Mouse (Mus musculus): Measurements from ENCODE around the gene Zcchc24.

Gene Zcchc24

DNA sequence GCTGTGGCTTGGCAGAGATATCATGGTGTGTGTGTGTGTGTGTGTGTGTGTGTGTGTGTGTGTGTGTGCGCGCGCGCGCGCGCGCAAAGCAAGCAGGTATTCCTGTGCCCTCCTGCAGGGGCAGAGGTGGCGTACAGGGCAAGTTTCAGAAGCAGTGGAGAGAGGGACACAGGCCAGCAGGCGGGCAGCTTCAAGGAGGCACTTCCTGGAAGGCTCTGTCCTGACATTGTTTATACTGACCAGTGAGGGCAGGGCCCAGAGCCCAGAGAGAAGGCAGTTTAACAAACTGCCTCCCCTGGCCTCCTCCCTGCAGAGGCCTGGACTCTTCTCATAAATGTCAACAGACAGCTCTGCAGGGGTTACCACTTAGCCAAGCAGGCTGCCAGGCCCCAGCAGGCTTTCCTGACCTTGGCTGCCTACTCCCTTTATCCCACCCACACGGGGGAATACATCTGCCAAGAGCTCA, 43.8 kb downstream of the Zcchc24 start:
- in situ Hi-C loops (cut with MboI, MseI): loop anchor here in 1 of 2 experiments (5.0 kb wide), 1 partner anchor 72 kb away; no protein-coding TSS in a partner anchor

DNA sequence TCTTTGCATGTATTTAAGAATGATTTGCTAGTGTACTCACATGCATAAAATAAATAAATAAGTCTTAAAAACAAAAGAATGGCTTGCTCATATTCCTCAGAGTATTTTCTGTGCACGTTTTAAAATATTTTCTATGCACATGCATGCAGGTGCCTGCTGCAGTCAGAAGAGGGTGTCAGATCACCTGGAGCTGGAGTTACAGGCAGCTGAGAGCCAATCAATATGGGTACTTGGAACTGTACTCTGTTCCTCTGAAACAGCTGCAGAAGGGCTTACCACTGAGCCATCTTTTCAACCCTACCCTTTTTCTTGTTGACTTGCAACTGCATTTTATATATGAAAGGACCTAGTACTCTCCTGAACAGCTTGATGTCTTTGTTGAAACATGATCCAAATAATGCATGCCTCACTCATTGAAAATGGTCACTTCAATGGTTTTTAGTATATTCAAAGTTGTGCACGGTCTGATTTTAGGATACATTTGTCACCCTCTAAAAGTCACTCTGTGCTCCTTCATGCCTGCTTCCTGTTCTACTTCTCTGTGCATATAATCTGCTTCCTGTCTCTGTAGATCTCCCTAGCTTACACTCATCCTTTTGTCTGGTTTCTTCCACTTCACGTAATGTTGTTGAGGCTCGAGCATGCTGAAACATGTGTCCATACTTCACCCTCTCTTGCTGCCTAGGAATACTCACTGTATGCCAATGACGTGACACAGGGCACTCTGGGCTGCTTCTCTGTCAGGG, 47.7 kb downstream of the Zcchc24 start:
- in situ Hi-C loops (cut with MboI, MseI): loop anchor here in 1 of 2 experiments (25.0 kb wide), 2 partner anchors 316 to 441 kb away; partner anchors contain the start of gene Gm9780

DNA sequence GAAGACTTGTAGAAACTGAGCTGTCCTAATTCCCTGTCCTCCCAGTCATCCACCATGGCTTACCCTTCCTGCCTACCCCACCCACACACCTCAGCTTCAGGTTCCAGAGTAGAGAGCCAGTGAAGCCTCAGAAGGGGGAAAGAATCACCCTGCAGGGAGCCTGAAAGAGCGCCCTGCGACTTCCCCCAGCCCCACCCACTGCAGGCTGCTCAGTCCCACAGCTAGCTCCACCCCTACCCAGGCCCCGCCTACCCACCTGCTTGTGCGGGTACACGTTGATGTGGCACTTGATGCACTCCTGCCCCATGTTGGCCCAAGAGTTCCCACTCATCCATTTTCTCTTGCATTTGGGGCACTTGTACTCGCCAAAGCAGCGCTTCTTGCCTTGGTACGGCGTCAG, 49.5 kb downstream of the Zcchc24 start:
- in situ Hi-C loops (cut with MboI, MseI): loop anchor here (10.0 to 25.0 kb wide), 3 partner anchors 318 to 1485 kb away; partner anchors contain the start of gene Gm9780 (in 1 of the 2)

DNA sequence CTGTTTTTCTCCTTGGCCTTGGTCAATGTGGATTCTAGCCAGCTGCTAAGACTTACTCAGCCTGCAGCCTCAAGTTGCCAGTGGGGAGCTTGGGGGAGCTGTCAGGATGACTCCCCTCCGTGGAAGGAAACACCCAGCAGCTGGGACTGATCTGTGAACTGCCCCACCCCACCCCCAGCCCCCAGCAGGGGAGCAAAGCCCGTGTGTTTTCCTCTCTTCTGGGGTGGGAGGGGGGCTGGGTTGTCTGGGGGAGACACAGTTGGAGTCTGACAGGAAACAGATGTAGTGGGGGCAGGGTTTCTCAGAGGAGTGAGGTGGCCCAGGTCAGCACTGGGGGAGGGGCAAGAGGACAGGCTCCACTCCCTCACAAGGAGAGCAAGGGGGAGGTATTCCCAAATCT, 50.4 kb downstream of the Zcchc24 start:
- in situ Hi-C loops (cut with MboI, MseI): loop anchor here (10.0 to 25.0 kb wide), 3 partner anchors 319 to 1484 kb away; partner anchors contain the start of gene Gm9780 (in 1 of the 2)

DNA sequence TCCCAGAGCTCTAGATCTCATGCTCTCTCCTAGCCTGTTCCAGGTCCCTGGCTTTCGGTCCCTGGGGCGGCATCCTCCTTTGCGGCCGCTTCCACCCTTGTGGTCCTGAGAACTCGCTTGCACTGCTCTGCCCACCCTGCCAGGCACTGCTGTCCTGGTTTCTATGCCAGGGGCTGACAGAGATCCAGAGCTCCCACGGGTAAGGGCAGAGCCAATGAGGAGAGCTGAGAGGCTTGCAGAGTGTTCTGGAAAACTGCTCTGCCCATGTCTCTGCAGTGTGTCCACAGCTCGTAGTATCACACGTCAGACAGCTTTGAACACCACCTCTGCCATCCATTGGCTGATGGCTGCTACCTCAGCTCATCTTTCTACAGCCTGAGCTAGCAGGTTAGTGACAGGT, 51.1 kb downstream of the Zcchc24 start:
- in situ Hi-C loops (cut with MboI, MseI): loop anchor here (10.0 to 25.0 kb wide), 3 partner anchors 320 to 1483 kb away; partner anchors contain the start of gene Gm9780 (in 1 of the 2)

DNA sequence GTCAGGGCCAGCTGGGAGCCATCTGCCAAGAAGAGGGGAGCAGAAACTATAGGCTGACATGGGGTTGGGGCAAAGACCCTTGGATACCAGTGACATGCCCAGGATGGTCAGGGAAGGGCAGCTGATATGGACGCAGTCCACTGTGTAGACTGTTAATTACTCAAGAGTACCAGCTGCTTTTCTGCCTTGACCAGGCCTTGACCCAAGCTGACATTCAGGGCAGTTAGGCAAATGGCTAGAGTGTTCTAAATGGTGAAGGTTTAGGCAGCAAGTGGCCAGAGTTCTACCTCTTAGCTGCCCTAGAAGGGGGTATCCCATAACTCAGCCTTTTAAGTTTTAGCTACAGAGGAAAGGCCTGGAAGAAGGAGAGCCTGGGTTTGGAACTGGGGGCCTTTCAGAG, 52.3 kb downstream of the Zcchc24 start:
- in situ Hi-C loops (cut with MboI, MseI): loop anchor here (10.0 to 25.0 kb wide), 3 partner anchors 321 to 1482 kb away; partner anchors contain the start of gene Gm9780 (in 1 of the 2)

DNA sequence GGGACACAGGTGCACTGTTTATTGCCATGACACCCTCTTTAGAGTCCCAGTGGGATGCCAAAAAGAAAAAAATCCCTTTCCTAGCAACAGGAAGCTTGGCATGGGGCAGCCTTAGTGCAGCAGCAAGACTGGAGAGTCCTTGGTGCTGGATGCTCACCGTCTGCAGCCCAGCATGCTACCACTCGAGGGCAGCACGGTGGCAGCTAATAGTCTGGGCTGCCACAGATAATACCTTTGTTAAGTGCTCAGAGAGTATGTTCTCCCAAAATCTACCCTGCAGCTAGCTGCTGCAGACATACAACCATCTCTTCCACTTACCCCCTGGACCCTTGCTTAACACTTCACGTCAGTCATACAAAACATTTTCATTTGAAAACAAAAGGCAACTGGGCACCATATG, 55.4 kb downstream of the Zcchc24 start:
- in situ Hi-C loops (cut with MboI, MseI): loop anchor here (5.0 to 25.0 kb wide), 4 partner anchors 54 to 1479 kb away; partner anchors contain the start of genes Gm9780 (in 1 of the 2) and Zcchc24 (in 1 of the 2)

DNA sequence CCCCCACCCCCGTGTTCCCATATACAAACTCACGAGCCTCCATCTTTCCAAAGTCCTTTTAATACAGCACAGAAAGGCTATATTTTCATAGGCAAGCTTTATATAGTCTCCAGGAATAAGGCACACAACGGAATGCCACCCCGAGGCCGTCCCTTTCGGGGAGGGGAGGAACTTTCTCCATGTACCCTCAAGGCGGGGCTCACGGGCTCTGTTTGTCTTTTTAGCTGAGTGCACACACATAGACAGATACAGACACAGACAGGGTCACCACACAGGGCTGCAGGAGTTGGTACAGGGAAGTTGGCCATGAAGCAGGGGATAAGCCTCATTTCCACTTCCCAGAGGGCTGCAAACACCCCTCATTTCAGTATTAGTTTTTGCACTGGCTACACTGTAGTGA, 57.2 kb downstream of the Zcchc24 start:
- in situ Hi-C loops (cut with MboI, MseI): loop anchor here (5.0 to 25.0 kb wide), 4 partner anchors 56 to 1477 kb away; partner anchors contain the start of genes Gm9780 (in 1 of the 2) and Zcchc24 (in 1 of the 2)

DNA sequence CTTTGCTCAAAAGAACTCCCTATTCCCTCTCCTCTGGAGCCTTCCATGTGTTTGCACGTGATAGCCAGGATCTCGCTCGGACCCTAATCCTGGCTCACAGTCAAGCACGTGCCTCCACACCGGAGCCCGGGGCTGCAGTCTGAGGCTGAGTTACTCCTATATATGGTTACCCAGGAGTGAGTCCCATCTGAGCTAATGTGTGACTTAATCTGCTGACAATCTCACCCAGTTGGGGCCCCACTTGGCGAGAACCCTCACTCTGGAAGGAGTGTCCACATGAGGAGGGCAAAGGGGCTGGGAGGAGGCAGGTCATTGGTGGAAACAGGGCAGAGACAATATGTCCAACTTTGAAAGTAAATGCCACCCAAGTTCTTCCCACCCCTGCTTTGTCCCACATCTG, 57.7 kb downstream of the Zcchc24 start:
- in situ Hi-C loops (cut with MboI, MseI): loop anchor here (5.0 to 25.0 kb wide), 4 partner anchors 56 to 1476 kb away; partner anchors contain the start of genes Gm9780 (in 1 of the 2) and Zcchc24 (in 1 of the 2)

DNA sequence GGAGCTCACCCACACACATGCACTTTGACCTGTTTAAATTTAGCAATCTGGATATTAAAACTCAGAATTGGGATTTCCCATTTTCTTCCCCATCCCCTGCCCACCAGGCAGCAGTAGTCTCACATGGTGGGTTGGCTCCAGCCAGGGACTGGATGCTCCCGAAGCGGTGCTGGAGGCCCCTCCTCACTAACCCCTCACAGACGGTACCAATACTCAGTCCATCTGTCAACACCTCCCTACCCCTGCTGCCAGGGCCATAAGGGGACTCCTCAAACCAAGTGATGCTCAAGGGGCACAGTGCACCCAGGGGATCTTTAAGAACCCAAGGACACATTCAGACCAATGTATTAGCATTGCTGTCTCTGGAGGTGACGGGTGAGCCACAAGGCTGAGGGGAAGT, 58.2 kb downstream of the Zcchc24 start:
- in situ Hi-C loops (cut with MboI, MseI): loop anchor here (5.0 to 25.0 kb wide), 4 partner anchors 57 to 1476 kb away; partner anchors contain the start of genes Gm9780 (in 1 of the 2) and Zcchc24 (in 1 of the 2)

DNA sequence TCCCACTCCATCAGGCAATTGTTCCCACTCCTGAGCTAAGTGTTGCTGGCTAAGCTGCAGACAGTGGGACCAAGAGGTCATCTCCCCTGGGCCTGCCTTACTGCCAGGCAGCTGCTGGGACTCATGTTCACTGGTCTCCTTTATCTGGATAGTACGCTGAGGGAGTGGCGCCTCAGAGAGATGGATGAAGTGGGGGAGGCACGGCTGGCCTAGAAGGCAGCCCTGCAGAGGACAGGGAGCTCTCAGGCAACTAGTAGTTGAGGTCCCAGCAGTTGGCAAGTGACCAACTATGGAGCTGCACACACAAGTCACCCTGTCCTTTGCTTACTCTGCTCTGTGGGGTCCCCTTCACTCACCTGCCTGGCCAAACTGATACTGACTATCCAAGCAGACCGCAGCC, 58.8 kb downstream of the Zcchc24 start:
- in situ Hi-C loops (cut with MboI, MseI): loop anchor here (5.0 to 25.0 kb wide), 4 partner anchors 57 to 1475 kb away; partner anchors contain the start of genes Gm9780 (in 1 of the 2) and Zcchc24 (in 1 of the 2)

DNA sequence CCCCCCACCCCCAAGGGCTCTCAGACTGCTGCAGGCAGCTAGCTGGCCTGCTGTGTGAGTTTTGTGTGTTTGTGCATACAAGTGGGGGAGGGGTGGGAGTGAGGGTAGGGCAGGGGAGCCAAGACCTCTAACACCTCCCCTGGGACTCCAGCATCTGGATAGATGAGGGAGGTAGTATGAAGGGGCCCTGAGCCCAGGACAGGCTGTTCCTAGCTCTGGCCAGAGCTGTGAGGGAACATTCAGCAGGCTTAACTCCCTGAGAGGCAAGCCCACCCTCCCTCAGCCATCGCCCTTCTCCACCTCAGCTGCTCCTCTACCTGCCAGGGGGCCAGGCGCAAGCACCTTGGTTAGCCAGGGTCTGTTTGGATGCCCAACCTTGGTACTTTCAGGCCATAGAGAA, 59.9 kb downstream of the Zcchc24 start:
- in situ Hi-C loops (cut with MboI, MseI): loop anchor here in 1 of 2 experiments (10.0 to 25.0 kb wide), 3 partner anchors 328 to 724 kb away; partner anchors contain the start of gene Gm9780

DNA sequence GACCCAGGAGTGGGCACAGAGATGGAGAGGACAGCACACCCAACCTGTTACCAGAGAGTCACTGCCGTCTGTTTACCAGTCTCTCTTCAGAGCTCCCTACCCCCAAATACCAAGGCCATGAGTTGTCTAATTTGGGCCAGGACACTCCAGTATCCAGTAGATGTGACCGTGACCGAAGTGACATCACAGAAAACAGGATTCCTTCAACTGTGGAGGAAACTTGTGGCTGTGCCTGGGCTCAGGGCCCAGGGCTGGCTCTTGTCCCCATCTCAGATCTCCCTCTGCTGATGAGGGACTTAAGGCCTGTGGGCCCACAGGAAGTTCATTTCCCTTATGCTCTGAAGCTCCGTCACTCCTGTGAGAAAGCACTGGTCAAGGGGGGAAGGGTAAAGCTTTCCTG, 60.4 kb downstream of the Zcchc24 start:
- in situ Hi-C loops (cut with MboI, MseI): loop anchor here in 1 of 2 experiments (10.0 to 25.0 kb wide), 3 partner anchors 329 to 724 kb away; partner anchors contain the start of gene Gm9780

DNA sequence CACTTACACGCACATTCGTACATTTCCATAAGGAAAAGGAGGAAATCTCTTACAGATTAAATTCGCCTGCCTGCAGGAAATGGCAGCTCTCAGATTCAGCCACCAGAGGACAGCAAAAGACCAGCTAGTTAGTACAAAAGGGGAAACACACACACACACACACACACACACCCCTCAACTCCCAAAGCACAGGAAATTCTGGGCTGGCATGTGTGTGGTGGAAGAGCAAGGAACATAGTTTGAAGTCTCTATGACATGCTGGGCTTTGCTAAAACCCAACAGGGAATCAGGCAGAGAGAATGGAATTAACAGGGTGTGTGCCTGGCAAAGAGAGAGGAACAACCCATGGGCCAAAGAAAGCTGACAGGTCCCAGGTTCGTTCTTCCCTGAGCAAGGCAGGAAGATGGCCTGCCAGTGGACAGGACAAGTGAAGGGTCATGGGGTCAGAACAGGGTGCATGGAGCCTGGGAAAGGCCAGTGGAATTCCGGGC, 61.1 kb downstream of the Zcchc24 start:
- in situ Hi-C loops (cut with MboI, MseI): loop anchor here in 1 of 2 experiments (10.0 to 25.0 kb wide), 3 partner anchors 330 to 723 kb away; partner anchors contain the start of gene Gm9780

DNA sequence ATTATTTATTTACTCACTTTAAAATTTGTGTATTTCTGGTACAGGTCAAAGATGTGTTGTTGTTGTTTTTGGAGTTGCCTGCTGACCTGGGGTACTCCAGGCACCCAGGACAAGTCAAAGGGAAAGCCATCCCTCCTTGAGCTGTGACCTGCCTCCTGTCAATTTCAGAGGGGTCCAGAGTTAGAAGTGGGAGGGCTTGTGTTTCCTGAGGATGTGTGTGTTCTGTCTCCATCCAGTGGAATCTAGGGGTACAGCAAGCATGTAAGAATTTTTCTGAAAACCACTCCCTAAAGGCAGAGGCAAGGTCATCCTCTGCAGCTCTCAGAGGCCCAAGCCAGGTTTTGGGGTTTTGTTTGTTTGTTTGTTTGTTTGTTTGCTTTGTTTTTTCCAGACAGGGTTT, 66.9 kb downstream of the Zcchc24 start:
- in situ Hi-C loops (cut with MboI, MseI): loop anchor here in 1 of 2 experiments (10.0 to 25.0 kb wide), 3 partner anchors 335 to 717 kb away; partner anchors contain the start of gene Gm9780

DNA sequence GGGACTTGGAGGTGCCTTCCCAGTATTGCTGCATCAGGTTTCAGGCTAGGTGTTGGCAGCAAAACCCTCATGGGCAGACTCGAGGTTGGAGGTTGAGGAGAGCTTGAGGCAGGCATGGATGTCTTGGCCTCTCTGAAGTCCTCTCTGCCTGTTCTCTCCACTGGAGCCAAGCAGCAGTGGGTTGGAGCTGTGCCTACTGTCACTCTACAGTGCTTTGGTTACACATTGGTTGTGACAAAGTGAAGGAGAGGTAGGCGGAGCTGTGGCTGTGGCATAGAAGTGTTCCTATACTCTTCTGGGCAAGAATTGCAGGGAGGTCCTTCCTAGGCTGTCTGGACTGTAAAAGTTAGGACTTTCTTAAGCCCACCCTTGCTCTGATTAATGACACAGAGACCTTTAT, 72.5 kb downstream of the Zcchc24 start:
- in situ Hi-C loops (cut with MboI, MseI): loop anchor here in 1 of 2 experiments (5.0 kb wide), 1 partner anchor 74 kb away; no protein-coding TSS in a partner anchor

DNA sequence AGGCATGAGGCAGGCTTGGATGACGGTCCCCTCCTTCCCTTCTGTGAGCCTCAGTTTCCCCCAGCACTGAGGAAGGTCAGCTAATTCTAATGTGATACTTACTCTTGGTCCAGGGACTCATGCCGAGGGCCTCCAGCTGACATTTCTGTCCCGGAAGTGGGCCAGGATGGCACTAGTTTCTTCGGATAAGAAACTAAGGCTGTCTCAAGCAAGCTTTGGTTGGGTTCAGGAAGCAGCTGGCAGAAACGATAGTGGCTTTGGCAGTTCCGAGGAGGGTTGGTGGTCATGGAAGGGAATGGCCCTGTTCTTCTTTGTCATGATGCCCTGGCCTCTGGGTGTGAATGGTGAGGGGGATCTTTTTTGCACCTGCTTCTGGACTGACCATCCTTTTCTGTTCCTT, 73.8 kb downstream of the Zcchc24 start:
- in situ Hi-C loops (cut with MboI, MseI): loop anchor here in 1 of 2 experiments (5.0 kb wide), 1 partner anchor 73 kb away; no protein-coding TSS in a partner anchor

DNA sequence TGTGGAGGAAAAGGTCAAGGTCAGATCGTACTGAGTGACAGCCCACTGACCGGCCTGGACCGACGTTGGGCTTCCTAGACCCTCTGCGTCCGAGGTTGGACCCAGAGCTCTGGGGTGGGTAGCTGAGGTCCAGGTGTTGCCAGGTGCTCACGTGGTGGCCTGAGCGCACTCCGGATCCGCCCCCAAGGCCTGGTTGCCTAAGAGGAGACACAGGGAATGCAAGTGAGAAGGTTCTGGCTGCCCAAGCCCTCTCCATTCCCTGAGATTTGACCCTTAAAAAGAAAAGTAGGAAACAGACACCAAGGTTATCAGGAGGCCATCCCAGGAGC, 74.3 kb downstream of the Zcchc24 start:
- in situ Hi-C loops (cut with MboI, MseI): no loop called here

DNA sequence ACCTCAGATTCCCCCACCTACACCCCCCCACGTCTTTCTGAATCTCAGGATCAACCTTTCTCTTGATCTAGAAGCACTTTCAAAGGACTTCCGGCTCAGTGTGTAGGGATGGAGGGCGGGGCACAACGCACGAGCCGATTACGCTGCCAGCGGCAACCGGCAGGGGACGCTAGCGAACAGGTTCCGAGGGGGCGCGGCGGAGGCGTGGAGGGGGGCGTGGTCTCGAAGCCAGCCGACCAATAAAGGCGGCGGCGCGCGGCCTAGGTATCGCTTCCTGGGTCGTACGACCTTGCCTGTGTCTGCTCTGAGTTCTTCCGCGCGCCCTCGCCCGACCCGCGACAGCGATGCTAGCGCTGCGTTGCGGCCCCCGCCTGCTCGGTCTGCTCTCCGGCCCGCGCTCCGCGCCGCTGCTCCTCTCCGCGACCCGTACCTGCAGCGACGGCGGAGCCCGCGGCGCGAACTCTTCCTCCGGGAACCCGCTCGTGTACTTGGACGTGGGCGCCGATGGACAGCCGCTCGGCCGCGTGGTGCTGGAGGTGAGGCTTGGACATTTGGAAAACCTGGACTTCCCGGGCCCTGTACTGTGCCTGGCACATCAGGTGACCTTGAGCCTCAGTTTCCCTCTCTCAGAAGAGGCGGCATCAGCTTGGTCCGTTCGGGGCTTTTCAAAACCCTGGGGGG, 74.8 kb downstream of the Zcchc24 start, which contains the start of gene Ppif:
Gene Ppif, plus strand, starts transcription at position 267 of the 681 bp plus-strand sequence.
- in situ Hi-C loops (cut with MboI, MseI): no loop called here

DNA sequence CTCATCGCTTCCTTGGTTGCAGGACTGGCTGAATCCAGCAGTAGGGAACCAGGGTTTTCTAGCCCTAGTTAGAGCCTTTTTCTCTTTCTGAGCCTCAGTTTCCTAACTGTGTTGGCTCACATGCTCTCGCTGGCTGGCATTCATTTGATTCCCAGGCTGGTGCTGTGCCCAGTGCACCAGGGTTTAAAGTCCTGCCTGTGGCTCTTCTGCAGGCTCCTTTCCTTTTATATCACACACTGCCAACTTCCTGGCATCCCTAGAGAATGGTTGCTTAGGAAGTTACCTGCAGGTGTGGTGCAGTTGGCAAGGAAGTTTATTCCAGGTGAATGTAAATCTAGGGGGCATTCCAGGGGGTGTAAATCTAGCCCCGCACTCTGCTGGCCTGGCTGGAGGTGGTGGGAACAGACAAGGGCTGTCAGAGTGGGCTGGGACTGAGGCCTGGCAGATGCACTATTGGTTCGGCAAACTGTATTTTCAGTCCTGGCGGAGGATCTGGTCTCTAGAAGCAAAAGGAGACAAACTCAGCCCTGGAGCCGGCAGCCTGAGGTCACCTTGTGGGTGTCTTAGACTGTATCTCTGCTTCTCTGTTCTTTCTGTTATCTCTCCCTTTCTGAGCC, 75.5 kb downstream of the Zcchc24 start:
- in situ Hi-C loops (cut with MboI, MseI): no loop called here

All from T-helper 17 cell (primary cell).